Mouse (Mus musculus) embryonic facial prominence, embryonic 14.5 days (tissue): Measurements from ENCODE around the gene Rnaseh2c. TPM values are rescaled to one million over a fixed set of nuclear protein-coding genes. Genes with fewer than 3 reads are reported as not detected.

ENCODE experiments used
- ATAC-seq: fragments of 200-750 bp; cut with Nextera tagmentation; 2 replicates; pipeline ENCODE4 v1.8.0; 2017; ENCODE audit warnings: low read depth, moderate number of reproducible peaks, moderate TSS enrichment
- DNase-seq: peaks from one replicate; pipeline ENCODE4 v3.0.0-alpha.2; 2015; ENCODE audit warnings: low spot score
- H3K27ac ChIP-seq: fragments of 300-500 bp; sonication (generic); replicated peaks from 2 replicates; pipeline ENCODE4 v1.5.1; 2014; ENCODE audit warnings: low read depth, mild to moderate bottlenecking, low read length, moderate library complexity
- H3K27me3 ChIP-seq: fragments of 300-500 bp; sonication (generic); replicated peaks from 2 replicates; pipeline ENCODE4 v1.6.1; 2014; ENCODE audit warnings: low read length; ENCODE audit not compliant: control insufficient read depth, insufficient read depth
- H3K36me3 ChIP-seq: fragments of 300-500 bp; sonication (generic); 2 replicates; pipeline ENCODE4 v1.6.1; 2014; ENCODE audit warnings: low read length, mixed read lengths; ENCODE audit not compliant: control insufficient read depth, insufficient read depth
- H3K4me1 ChIP-seq: fragments of 300-500 bp; sonication (generic); 2 replicates; pipeline ENCODE4 v1.6.1; 2014; ENCODE audit warnings: antibody characterized with exemption, low read length; ENCODE audit not compliant: control insufficient read depth, insufficient read depth
- H3K4me2 ChIP-seq: fragments of 300-500 bp; sonication (generic); 2 replicates; pipeline ENCODE4 v1.6.1; 2014; ENCODE audit warnings: low read depth, mild to moderate bottlenecking, low read length, moderate library complexity, mixed read lengths
- H3K4me3 ChIP-seq: fragments of 300-500 bp; sonication (generic); 2 replicates; pipeline ENCODE4 v1.5.1; 2014; ENCODE audit warnings: low read depth, mild to moderate bottlenecking, low read length
- H3K9ac ChIP-seq: fragments of 300-500 bp; sonication (generic); 2 replicates; pipeline ENCODE4 v1.6.1; 2014; ENCODE audit warnings: low read depth, mild to moderate bottlenecking, low read length, moderate library complexity, mixed read lengths
- H3K9me3 ChIP-seq: fragments of 300-500 bp; sonication (generic); 2 replicates; pipeline ENCODE4 v1.6.1; 2016; ENCODE audit warnings: low read length; ENCODE audit not compliant: control insufficient read depth
- WGBS: fragments of 180-500 bp; shearing (Covaris S2); extraction: QIAGEN DNeasy Blood & Tissue Kit; methylation state at CpG from one replicate; pipeline ENCODE4 v1.1.7; 2014; 5-methylcytosine and 5-hydroxymethylcytosine counted together
- polyA plus RNA-seq: library from polyadenylated mRNA; unstranded; fragments of >200 nt; fragmentation: Nextera tagmentation; extraction: Ambion mirVana; gene quantifications from 2 replicates; pipeline ENCODE4 v1.2.1, GENCODE M21; 2014

Gene Rnaseh2c
- polyA plus RNA-seq, 1 experiment from 2014 or later, result 94.8 TPM

DNA sequence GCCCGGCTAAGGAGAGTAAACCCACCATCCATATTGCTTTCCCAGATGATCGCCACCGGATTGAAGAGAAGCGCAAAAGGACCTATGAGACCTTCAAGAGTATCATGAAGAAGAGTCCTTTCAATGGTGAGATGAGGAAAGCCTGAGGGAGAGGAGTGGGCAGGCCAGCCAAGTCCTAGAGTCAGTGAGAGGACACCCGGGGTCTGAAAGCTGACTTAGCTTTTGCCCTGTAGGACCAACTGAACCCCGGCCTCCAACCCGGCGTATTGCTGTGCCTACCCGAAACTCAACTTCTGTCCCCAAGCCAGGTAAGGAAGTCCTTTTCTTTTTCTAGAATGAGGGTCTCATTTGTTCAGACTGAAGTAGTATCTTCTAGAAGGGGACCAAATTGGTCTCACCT lies 43.6 kb downstream of the Rnaseh2c start:
- Histone ChIP-seq H3K36me3 (peaks cover 78% of the 10 kb centered on the region), H3K4me1 (peaks cover 5% of the 10 kb centered on the region), H3K4me2 (no peak overlapping the region), H3K9me3 (no peaks in the 10 kb centered on the region), H3K4me3 (no peak overlapping the region), H3K9ac (no peak overlapping the region), H3K27me3 (no peaks in the 10 kb centered on the region), H3K27ac (no peak overlapping the region)
- ATAC-seq (no peak), DNase-seq (no peak)
- WGBS, result 93% methylated on average over 9 of the region's 9 CpGs

DNA sequence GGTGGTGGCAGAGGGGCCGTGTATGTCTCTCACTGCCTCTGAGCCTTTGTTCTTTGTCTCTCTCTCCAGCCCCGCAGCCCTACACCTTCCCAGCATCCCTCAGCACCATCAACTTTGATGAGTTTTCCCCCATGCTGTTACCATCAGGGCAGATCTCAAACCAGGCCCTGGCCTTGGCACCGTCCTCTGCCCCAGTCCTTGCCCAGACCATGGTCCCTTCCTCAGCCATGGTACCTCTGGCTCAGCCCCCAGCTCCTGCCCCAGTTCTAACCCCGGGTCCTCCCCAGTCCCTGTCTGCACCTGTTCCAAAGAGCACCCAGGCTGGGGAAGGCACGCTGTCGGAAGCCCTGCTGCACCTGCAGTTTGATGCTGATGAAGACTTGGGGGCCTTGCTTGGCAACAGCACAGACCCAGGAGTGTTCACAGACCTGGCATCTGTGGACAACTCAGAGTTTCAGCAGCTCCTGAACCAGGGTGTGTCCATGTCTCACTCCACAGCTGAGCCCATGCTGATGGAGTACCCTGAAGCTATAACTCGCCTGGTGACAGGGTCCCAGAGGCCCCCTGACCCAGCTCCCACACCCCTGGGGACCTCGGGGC lies 45.2 kb downstream of the Rnaseh2c start:
- Histone ChIP-seq H3K4me2 (no peak overlapping the region), H3K36me3 (peaks cover 78% of the 10 kb centered on the region)

DNA sequence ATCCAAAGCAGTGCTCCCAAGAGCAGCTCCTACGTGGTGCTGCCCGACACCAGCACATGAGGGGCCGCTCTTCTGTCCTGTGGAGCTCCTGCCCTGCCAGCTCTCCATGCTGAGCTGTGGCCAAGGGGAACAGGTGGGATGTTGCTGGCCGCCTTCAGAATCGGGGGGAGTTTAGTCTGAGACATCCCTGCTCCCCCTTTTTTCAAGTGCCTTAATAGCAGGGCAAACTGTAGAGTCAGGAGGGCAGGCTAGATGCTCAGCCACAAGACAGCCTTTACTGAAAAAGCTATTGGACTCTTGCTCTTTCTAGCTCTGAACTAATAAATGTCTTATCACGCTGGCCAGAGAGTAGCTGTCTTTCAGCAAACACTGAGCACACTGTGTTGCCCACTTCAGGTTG lies 46.1 kb downstream of the Rnaseh2c start:
- no peak overlapping the region for H3K4me2 ChIP-seq
- 95% methylated on average over 6 of the region's 6 CpGs for WGBS
- H3K9me3 ChIP-seq, result no peaks in the 10 kb centered on the region
- H3K4me1 ChIP-seq, result peaks cover 5% of the 10 kb centered on the region
- no peaks in the 10 kb centered on the region for H3K27me3 ChIP-seq
- no peak overlapping the region for H3K4me3 ChIP-seq
- H3K36me3 ChIP-seq, result peaks cover 77% of the 10 kb centered on the region
- DNase-seq, result no peak
- peak overlapping the region; percentile 2; the same call in 1 of the 2 replicates for H3K9ac ChIP-seq
- no peak for ATAC-seq
- H3K27ac ChIP-seq, result peak overlapping the region; percentile 80; the same call in 1 of the 2 replicates

More for the DNA sequence above, 45.2 kb downstream of the Rnaseh2c start:
- Histone ChIP-seq H3K27me3 (no peaks in the 10 kb centered on the region), H3K4me1 (peaks cover 5% of the 10 kb centered on the region), H3K9me3 (no peaks in the 10 kb centered on the region), H3K4me3 (no peak overlapping the region), H3K9ac (no peak overlapping the region), H3K27ac (no peak overlapping the region)
- DNase-seq (no peak), ATAC-seq (no peak)
- WGBS, result 93% methylated on average over 7 of the region's 8 CpGs

DNA sequence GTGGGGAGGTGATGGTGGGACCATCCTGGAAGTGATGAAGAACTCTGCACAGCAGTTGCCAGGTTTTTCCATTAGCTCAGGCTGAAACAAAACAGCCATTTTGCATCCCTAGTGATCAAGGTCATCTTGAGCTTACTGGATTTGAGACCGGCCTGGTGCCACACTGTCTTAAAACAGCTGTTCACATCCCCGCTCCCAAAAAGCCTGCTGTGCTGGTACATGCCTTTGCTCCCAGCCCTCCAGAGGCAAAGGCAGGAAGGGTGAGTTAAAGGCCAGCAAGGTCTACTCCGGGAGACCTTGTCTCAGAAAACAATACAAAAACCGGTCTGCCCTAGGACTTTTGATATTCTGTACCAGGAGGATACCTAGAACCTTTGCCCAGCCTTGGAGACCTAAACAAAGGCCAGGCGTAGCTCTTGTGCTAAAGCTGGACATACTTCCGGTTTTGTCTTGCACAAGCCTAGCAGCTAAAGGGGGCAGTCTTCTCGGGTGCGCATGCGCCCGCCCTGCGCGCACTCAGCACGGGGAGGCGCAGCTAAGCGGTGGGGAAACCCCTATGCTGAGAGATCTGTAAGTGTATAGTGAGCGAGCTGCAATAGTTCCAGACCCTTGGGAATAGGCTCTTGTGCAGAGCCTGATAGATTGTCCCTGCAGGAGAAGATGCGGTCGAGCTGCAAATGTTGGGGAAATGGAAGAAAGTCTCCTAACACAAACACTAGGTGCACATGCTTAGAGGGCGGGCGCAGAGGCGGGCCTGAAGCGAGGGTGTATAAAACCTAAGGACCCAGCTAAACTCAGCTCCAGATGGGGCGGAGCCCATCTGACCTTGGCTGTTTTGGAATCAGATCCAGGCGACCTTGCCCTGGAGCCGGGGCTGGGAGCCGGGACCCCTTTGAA lies 47.0 kb downstream of the Rnaseh2c start:
- Histone ChIP-seq H3K36me3 (peaks cover 68% of the 10 kb centered on the region), H3K4me1 (peaks cover 5% of the 10 kb centered on the region), H3K27ac (peak overlapping the region; percentile 80), H3K9me3 (no peaks in the 10 kb centered on the region), H3K27me3 (0 out of 2 replicates have a peak, but pooled peaks cover under 1% of the 10 kb centered on the region), H3K4me2 (peak overlapping the region; percentile 67), H3K9ac (peak overlapping the region; percentile 41), H3K4me3 (peak overlapping the region; percentile 33)
- WGBS, result 7% methylated on average over 26 of the region's 26 CpGs
- DNase-seq (peak; percentile 93), ATAC-seq (peak; percentile 95)

DNA sequence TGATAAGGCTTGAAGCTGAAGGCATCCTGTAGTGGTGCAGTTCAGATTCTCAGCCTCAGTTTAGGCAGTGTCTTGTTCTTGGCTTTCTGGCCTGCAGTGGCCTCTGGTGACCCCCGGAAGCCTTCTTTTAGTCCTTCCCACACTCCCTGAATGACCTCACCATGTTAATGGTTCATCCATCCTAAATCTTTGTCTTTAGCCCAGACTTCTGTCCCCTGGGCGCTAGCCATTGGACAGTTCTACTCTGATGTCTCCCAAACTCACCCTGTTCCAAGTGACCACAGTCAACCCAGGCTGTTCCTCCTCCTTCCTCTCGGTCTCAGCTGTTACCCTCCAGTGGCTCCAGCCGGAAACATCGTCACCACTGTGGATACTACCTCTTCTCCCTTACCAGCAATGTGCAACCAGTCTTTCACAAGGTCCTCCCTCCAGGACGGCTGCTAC lies 47.6 kb downstream of the Rnaseh2c start:
- ATAC-seq (no peak), DNase-seq (no peak)
- Histone ChIP-seq H3K27me3 (peaks cover 8% of the 10 kb centered on the region), H3K4me3 (peak overlapping the region; percentile 33), H3K4me1 (peaks cover 11% of the 10 kb centered on the region), H3K36me3 (peaks cover 61% of the 10 kb centered on the region), H3K4me2 (peak overlapping the region; percentile 67), H3K9me3 (no peaks in the 10 kb centered on the region), H3K9ac (peak overlapping the region; percentile 41), H3K27ac (peak overlapping the region; percentile 80; the same call in 1 of the 2 replicates)
- 65% methylated on average over 6 of the region's 6 CpGs for WGBS

DNA sequence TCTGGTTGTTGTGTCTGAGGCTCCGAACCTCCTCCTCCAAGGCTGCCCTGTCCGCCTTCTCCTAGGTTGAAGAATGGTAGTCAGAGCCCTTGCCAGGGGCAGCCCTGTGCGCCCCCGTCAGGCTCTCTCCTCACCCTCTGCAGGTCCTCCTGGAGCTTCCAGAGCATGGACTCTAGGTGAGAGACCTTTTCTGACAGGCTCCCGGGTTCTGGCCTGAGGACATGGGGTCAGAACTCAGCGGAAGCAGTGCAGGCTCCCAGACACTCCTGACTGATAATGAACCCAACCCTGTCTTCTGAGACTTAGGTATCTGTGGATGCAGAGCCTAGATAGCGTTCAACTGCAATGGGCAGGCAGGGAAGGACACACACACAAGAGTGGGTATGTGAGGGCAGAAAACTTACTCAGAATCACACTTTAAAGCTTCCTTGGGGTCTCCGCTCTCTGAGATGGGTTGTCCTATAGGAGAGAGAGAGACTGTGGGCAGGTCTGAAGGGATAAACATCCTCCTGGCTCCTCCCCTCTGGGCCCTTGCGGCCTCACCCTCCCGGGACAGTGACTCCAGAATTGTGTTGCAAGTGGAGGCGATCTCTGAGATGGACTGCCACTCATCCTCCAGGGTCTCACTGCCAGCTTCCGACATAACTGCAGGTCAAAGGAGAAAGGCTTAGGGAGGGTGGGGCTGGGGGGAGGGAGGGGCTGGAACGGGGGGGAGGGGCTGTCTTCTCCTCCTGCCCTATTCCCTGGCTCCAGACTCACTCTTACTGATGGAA lies 50.0 kb downstream of the Rnaseh2c start:
- Histone ChIP-seq H3K27ac (no peak overlapping the region), H3K9me3 (no peaks in the 10 kb centered on the region), H3K9ac (no peak overlapping the region), H3K36me3 (peaks cover 49% of the 10 kb centered on the region), H3K4me2 (no peak overlapping the region), H3K4me3 (no peak overlapping the region), H3K4me1 (peaks cover 12% of the 10 kb centered on the region), H3K27me3 (peaks cover 25% of the 10 kb centered on the region)
- no peak for ATAC-seq
- WGBS, result 57% methylated on average over 13 of the region's 13 CpGs
- DNase-seq, result no peak

DNA sequence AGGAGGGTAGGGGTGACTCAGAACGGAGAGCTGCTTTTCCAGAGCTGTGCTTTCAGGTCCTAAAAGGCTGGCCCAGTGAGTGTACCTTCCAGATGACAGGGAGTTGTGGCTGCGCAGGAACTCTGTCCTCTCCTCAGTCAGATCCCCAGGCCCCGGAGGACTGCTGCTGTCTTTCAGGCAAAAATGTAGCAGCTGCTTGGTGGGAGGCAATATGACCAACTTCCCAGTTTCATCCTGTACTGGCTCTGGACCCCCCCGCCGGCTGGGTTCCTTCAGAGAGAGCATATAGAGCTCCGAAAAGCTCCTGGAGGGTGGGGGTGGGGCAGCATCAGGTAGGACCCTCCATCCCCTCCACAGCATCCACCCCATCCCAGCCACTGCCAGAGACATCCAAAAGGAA lies 50.9 kb downstream of the Rnaseh2c start:
- no peak for ATAC-seq

DNA sequence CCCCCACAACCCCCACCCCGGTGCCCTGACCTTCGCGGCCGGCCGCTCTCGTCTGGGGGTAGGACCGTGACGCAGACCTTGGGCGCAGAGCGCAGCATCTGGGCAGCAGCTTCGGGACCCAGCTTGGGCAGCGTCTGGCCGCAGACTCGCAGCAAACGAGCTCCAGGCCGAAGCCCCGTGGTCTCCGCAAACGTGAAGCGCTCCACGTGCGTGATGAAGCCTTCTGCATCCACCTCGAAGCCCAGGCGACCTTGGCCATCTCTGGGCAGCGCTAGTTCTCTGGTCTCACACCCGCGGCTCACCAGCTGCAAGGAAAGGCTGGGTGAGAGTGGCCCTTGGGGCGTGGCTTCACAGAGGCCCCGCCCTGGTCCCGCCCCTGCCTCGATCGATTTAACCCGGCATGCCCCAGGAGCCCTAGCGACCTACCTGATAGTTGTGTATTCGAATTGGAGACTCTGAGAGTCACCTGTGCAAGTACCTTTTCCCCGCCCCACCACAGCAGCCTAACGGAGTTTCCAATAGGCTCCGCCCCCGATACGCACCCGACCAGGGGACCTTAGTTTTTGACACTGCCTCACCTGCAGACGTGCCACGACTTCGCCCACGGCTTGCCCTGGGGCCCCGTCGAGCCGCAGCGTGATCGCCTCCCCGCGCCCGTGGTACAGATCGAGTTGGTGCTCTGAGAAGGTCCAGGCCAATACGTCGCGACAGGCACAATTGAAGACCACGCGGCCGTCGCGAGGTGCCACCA lies 52.5 kb downstream of the Rnaseh2c start:
- Histone ChIP-seq H3K4me2 (peak overlapping the region; percentile 74), H3K9ac (peak overlapping the region; percentile 51), H3K27me3 (peaks cover 25% of the 10 kb centered on the region), H3K9me3 (no peaks in the 10 kb centered on the region), H3K4me3 (peak overlapping the region; percentile 43), H3K36me3 (peaks cover 38% of the 10 kb centered on the region), H3K4me1 (peaks cover 7% of the 10 kb centered on the region; the same call in 1 of the 2 replicates), H3K27ac (no peak overlapping the region)
- DNase-seq (peak; percentile 59), ATAC-seq (peak; percentile 62)
- 6% methylated on average over 33 of the region's 62 CpGs for WGBS

More for the DNA sequence above, 50.9 kb downstream of the Rnaseh2c start:
- WGBS, result 76% methylated on average over 6 of the region's 6 CpGs
- Histone ChIP-seq H3K4me3 (no peak overlapping the region), H3K4me2 (no peak overlapping the region), H3K9me3 (no peaks in the 10 kb centered on the region), H3K9ac (no peak overlapping the region), H3K4me1 (peaks cover 12% of the 10 kb centered on the region), H3K27ac (no peak overlapping the region), H3K27me3 (peaks cover 25% of the 10 kb centered on the region), H3K36me3 (peaks cover 43% of the 10 kb centered on the region)
- DNase-seq, result no peak
